Mouse (Mus musculus): ENCODE results near the gene Eya2. TPM values are rescaled to one million over a fixed set of nuclear protein-coding genes. Genes with fewer than 3 reads are reported as not detected.

Gene Eya2
- polyA plus RNA-seq (2014; fragmentation: Illumina TruSeq; extraction: RNeasy Lipid Tissue Mini Kit (QIAGEN cat#74804); ENCODE audit: low read depth, low replicate concordance): 0.24 TPM

DNA sequence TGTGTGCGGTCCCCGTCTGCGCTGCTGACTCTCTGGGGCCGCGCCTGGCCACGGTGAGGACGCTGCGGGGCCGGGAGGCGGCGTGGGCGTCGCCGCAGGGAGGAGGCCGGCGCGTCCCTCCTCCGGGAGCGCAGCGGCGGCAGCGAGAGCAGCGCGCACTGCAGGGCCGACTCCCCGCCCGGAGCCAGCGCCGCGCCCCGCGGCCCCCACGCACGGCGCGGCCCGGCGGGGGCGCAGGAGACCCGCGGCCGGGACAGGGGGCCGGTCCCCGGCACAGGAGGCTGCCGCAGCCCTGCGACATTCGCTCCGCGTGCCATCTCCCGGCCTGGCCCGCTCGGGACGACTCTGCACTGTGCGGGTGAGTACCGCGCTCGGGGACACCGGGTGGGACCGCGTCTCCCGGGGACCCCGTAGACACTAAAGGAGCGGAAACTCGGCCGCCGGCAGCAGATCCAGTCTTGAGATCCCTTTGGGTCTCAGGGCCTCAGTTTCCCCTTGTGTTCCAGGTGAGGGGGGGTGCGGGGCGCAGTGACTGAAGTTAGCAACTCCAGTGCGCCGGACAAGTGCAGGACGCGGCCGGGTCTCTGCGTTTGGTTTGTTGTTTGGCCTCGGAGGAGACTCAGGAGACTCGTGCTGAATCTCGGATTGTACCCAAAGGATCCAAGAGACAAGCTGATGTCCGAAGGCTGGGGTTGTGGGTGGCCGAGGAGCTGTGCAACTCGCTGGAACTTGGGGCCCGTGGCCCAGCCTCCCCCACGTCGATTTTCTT, at the start of gene Eya2:
Gene Eya2 (plus strand): TSS at position 126 of the 769 bp plus-strand sequence.

Other genes with a start within 250 kb of the Eya2 start
- not detected for gene Zfp663, start 226.3 kb upstream of the Eya2 start, polyA plus RNA-seq (2014; fragmentation: Illumina TruSeq; extraction: RNeasy Lipid Tissue Mini Kit (QIAGEN cat#74804); ENCODE audit: low read depth, low replicate concordance)
- 1.4 TPM for gene Zfp334, start 206.8 kb upstream of the Eya2 start, polyA plus RNA-seq (2014; fragmentation: Illumina TruSeq; extraction: RNeasy Lipid Tissue Mini Kit (QIAGEN cat#74804); ENCODE audit: low read depth, low replicate concordance)
- gene Ocstamp, start 194.6 kb upstream of the Eya2 start, polyA plus RNA-seq (2014; fragmentation: Illumina TruSeq; extraction: RNeasy Lipid Tissue Mini Kit (QIAGEN cat#74804); ENCODE audit: low read depth, low replicate concordance): not detected
- gene Slc13a3, start 121.8 kb upstream of the Eya2 start, polyA plus RNA-seq (2014; fragmentation: Illumina TruSeq; extraction: RNeasy Lipid Tissue Mini Kit (QIAGEN cat#74804); ENCODE audit: low read depth, low replicate concordance): 25.1 TPM
- gene Trp53rka, start 101.7 kb upstream of the Eya2 start, polyA plus RNA-seq (2014; fragmentation: Illumina TruSeq; extraction: RNeasy Lipid Tissue Mini Kit (QIAGEN cat#74804); ENCODE audit: low read depth, low replicate concordance): 2.5 TPM
- 0.32 TPM for gene Slc2a10, start 91.2 kb upstream of the Eya2 start, polyA plus RNA-seq (2014; fragmentation: Illumina TruSeq; extraction: RNeasy Lipid Tissue Mini Kit (QIAGEN cat#74804); ENCODE audit: low read depth, low replicate concordance)